Mouse (Mus musculus): ENCODE results near the gene Cyct. TPM values are rescaled to one million over a fixed set of nuclear protein-coding genes. Genes with fewer than 3 reads are reported as not detected.

Gene Cyct
- polyA plus RNA-seq, 1 experiment, result not detected

GRCm38 (mm10) chr2:76338215-76339156 is 21.8 kb downstream of the Cyct start, which contains the start of gene Pde11a:
Gene Pde11a, minus strand, starts transcription at chr2:76338774.
- no peak for DNase-seq (ENCODE audit: low read depth)

DNA sequence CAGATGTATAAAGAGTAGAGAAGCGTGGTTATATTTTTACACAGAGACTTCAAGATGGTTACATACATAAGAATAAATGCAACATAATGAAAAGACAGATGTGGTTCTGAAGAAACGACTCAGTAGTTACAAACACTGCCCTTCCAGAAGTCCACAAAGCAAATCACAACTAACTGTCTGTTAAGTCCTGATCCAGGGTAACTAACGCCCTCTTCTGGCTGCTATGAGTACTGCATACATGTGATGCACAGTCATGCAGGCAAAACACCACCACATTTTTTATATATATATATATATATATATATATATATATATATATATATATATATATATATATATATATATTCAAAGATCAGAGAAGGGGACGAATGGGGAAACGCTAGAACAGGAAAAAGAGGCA is 25.7 kb downstream of the Cyct start:
- DNase-seq (ENCODE audit: low read depth), result no peak

DNA sequence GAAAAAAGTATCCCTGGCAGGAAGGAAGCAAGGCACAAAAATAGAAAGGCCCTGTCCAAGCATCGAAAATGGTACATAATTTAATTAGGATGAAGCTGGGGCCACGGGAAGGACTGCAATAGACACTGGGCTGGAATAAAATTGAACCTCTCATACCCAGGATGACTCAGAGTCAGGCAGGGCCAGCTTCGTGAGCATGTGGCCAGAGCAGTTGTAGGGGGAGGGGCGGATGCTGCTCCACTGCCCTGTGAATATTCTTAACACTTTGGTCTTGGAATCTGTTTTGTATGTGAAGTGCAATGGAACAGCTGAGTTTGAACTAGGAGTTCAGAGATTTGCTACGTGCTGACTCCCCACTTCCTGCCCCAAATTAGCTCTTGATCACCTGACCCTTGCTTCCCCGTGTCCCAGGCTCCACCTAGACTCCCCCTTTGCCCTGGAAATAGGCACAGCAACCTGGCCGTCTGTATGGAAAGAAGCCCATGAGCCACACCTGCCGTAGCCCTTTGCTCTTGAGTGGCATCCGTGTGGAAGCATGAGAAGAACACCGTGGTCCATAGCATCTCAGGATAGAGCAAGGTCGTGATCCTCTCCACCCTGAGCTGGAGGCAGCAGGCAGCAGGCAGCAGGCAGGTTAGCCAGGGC is 28.0 kb downstream of the Cyct start:
- no peak for DNase-seq (ENCODE audit: low read depth)

- DNase-seq (ENCODE audit: low read depth), result no peak
These were observed 30.2 kb downstream of the Cyct start for GRCm38 (mm10) chr2:76330081-76330480.

DNA sequence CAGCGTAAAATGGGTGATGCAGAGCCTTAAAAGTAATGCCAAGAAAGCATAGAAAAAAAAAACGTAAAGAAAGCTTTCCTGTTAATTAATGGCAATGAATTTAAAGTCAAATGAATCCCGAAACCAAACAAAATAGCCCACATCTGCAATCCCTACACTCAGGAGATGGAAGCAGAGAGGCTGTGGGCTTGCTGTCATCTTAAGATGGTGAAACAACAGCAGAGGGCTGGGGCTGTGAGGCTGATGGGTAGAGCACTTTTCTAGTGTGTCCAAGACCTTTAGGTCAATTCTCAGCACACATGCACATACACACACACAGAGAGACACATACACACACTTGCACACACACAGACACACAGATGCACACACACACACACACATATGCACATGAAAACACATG is 34.1 kb downstream of the Cyct start:
- no peak for DNase-seq (ENCODE audit: low read depth)

DNA sequence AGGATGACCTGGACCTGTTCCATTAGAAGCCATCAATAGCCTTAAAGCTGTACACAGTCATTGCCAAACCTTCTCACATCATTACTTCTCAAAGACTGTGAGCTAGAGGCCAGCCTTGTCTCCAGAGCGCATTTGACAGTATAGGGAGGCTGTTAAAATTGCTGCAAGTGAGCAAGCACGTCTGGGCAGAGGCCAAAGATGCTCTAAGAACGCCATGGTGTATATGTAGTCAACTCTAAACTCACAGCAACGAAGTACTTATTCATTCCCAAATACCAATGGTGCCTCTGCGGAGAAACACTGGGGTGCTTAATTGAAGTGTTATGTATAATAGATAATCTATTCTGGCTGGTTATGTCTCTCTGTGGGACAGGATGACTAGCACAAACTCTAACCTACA is 35.8 kb downstream of the Cyct start:
- DNase-seq (ENCODE audit: low read depth), result no peak

GRCm38 (mm10) chr2:76323185-76323875 is 36.9 kb downstream of the Cyct start:
- no peak for DNase-seq (ENCODE audit: low read depth)

DNA sequence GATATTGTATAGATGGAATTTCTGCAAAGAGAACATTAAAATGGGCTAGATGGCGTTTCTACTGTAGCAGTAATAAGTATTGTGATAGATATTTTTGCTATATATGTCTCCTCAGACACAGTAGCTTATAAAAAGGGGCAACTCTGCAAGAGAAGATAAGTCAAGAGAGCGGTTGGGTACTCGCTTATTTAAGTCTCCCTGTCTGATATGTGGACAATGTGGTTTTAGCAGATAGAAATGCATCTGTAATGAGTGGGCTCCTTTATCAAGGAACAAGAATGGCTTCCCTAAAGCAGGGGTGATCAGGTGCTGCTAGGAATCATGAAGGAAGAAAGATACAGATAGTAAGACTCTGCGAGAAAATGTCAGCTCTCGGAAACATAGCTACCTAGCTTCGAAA is 39.9 kb downstream of the Cyct start:
- no peak for DNase-seq (ENCODE audit: low read depth)

DNA sequence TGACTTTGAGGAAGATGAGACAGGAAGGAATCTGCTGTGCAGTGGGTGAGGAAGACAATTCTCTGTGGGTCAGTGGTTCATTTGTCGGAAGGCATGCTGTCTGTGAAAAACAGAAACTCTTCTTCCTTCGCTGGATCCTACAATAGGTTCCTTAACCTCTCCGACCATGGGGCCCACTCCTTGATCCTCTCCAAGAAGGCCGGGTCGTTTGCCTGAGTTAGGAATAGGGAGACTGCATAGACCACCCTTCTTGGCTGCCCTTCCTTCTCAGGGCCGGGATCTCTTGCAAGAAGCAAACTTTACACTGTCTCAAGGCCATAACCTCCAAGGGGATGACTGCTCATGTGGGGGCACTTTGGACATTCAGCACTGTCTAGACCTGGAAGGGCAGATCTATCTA is 41.0 kb downstream of the Cyct start:
- no peak for DNase-seq (ENCODE audit: low read depth)

Other genes with a start within 250 kb of the Cyct start
- gene Pde11a, start 21.7 kb downstream of the Cyct start, polyA plus RNA-seq (2012; rRNA removed), result 1.0 and 1.3 TPM in 2 replicates
- 12.6 and 13.1 TPM in 2 replicates for gene Rbm45, start 9.5 kb upstream of the Cyct start, polyA plus RNA-seq (2012; rRNA removed)
- gene Osbpl6, start 46.1 kb upstream of the Cyct start, polyA plus RNA-seq (2012; rRNA removed), result 10.4 and 15.5 TPM in 2 replicates